Mouse (Mus musculus) left cerebral cortex, postnatal 4 days (tissue): Measurements from ENCODE around the gene Nr1h3. TPM values are rescaled to one million over a fixed set of nuclear protein-coding genes. Genes with fewer than 3 reads are reported as not detected.
"Not testable (repeated sequence)": the region's sequence is repeated elsewhere in the genome, so short reads cannot be mapped to it uniquely, and the experiment has no call there.

ENCODE experiments used
- DNase-seq: peaks from one replicate; pipeline ENCODE4 v3.0.0-alpha.2; 2022
- intact Hi-C: fragments of 180-260 bp; cut with DNase I; formaldehyde crosslinking; loops from one replicate; pipeline ENCODE4 v1.15.1; 2025
- total RNA-seq, 2 experiments: library from RNA; stranded (reverse); gene quantifications; 2 replicates each; pipeline ENCODE4 v1.2.3; 2021

Nr1h3 gene
- 1 to 10 TPM; 1.1 to 1.4 TPM for total RNA-seq

DNA sequence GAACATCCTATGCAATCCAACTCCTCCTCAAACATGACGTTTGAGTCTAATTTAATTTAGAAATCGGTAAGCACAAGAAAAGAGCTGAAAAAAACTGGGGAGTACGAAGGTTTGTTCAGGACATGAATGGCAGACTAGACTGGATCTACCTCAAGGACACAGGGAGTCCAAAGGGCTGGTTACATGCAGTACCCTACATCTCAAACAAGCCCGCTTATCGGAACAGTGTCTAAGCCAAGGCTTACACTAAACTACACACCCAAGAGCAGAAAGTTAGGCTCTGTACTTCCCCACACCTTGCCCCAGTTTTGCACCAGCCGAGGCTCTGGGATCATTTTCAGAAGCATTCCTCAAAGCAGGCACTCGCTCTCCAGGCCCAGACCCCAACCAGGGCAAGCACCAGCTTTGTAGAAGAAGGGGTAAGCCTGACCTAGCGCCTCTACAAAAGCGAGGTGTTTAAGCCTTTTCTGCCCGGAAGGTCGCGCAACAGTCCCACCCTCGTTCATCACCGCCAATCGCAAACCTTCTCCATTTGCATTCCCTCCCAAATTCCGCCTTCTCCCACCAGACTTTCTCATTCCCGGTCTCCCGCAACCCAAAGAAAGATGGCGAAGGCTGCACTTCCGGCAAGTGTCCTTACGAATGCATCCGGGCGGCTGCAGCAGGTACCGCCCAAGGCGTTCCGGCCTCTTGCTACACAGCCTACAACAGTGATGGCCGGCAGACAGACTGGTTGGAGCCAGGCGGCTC lies at the start of gene Nr1h3, which contains the start of gene Acp2:
Gene Nr1h3 (minus strand): TSS at position 613 of the 750 bp plus-strand sequence.
Gene Acp2 (plus strand): TSS at position 664 of the 750 bp plus-strand sequence.
- peak; percentile 93 for DNase-seq
- intact Hi-C loops = no loop called here

DNA sequence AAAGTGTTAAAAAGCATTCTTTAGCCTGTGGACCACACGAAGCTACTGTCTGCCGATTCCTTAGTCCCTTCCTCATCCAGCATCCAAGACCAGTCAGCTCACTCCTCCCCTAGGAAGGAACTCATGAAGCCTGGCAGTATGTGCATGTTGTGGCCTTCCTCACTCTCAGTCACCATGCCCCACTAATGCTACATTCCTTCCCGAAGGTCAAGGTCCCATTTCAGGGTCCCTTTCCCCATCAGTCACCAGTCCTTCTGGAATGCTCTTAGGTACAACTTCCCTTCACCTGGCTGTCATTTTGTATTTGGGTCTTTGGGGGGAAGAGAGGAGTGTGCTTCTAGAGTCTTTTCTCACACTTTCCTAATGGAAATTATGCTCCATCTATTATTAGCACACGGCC lies 49.4 kb upstream of the Nr1h3 start:
- intact Hi-C loops = no loop called here
- no peak for DNase-seq

DNA sequence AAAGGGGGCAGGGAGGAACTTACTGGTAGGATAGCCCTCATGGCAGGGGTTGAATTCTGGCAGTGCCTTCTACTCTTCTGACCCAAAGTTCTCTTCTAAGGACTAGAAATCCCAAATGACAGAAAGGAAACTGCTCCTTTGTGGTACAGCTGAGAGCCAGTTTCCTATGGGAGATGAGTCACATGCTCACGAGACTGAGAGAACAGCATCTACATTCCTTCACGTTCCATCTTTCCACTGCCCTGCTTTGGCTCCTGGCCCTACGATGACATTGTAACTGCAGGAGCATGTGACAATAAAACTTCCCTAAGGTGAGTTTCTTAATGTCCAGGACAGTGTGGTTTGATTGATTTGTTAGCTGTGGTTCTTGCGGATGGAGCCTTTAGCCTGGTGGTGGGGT lies 45.7 kb upstream of the Nr1h3 start:
- no peak for DNase-seq
- intact Hi-C loops = no loop called here

DNA sequence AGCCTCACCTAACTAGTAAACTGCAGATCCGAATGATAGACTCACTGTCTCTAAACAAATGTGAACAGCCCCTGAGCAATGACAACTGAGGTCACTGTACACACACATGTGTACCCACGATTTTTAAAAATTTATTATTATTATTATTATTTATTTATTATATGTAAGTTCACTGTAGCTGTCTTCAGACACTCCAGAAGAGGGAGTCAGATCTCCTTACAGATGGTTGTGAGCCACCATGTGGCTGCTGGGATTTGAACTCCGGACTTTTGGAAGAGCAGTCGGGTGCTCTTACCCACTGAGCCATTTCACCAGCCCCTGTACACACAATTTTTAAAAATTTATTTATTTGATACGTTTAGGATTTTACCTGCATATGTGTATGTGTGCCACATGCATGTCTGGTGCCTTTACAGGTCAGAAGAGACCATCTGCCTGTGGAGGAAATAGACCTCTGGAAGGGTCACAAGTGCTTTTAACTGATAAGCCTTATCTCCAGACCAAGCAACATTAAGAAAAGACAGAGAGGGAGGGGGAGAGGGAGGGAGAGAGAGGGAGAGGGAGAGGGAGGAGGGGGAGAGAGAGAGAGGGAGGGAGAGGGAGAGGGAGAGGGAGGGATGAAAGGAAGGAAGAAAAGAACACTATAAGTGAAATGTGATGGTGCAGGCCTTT lies 42.1 kb upstream of the Nr1h3 start:
- intact Hi-C loops = no loop called here

DNA sequence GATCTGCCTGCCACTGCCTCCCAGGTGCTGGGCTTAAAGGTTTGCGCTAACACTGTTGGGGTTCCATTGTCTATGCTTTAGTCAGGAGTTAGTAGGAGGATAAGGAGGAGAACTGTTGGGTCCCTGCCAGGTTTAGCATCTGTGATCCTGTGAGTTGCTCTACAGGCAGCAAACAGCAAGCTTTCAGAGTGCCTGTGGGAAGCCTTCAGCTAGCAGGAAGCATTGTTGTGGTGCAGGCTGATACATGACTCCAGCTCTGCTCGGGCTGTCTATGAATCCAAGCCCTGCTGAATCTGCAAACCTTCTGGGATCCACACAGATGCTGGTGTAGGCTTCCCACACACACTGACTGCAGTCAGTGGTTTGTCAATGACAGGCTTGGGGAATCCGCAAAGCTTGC lies 40.8 kb upstream of the Nr1h3 start:
- no peak for DNase-seq
- intact Hi-C loops = no loop called here

More for the DNA sequence above, 42.1 kb upstream of the Nr1h3 start:
- no peak for DNase-seq

DNA sequence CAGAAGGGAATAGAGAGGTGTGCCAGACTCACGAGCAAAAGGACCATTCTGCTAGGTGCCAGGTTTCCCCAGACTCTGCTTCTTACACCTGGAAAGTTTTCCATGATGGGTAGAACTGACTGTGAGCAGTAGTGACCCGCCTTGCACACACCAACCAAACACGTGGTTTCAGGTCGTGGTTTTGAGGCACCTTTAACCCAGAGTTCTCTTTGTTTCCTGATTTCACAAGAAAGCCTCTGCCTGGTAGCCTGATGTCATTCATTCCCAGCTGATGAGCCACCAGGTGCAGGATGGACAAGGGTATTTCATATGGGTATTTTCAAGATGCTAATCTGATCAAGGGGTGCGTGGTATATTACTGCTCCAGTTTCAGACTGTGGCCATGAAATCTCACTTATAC lies 39.9 kb upstream of the Nr1h3 start:
- intact Hi-C loops = no loop called here
- no peak for DNase-seq

DNA sequence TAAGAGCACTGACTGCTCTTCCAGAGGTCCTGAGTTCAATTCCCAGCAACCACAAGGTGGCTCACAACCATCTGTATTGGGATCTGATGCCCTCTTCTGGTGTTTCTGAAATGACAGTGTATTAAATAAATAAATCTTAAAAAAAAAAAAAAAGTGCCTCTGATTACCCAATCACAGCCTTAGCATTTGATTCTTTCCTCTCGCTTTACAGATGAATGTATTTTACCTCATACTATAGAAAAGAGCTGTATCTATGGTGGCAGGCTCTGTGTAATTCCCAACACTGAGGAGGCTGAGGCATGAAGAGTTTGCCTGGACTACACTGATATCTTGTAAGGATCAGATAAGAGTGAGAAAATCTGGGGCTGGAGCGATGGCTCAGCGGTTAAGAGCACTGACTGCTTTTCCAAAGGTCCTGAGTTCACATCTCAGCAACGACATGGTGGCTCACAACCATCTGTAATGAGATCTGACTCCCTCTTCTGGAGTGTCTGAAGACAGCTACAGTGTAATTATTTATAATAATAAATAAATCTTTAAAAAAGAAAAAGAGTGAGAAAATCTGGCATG lies 35.0 kb upstream of the Nr1h3 start:
- DNase-seq, intact Hi-C loops: not testable (repeated sequence)

DNA sequence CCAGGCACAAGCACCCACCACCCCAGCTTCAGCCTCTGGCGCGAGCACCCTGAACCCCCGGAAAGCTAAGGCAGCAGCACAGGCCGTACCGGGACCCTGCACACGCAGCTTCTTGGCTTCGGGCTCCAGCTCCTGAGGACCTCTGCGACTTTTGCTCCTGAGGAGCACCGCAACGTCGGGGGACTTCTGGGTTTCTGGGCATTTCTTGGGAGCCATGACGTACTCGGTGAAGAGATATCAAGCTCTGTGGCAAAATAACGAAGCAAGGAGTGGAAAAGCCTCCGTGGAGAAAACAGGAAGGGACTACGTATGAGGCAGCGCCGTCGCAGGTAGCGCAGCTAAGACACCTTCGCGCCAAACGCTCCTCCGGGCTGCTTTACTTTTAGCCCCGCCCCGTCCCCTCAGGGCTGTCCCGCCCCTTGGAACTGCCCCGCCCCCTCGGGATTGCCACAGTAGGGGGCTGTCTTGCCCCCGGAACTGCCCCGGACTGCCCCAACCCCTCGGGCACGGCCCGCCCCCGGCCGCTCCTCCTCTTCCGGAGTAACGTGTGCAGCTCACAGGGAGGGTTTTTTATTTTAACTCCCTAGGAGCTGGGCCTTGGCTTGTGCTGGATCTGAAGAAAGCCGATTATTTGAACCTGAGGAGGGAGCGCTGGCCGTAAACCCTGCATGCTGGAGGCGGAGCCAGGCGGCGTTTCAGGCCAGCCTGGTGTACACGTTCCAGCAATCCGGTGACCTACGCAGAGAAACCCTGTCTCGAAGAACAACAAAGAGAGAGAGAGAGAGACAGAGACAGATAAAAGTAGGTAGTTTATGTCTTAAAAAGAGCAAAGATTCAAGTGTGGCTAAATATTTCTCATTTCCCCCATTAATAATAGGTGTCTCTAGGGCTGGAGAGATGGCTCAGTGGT lies 34.2 kb upstream of the Nr1h3 start, which contains the start of gene Ddb2:
Gene Ddb2 (minus strand): TSS at position 382 of the 910 bp plus-strand sequence.
- intact Hi-C loops = no loop called here
- DNase-seq = peak; percentile 98

DNA sequence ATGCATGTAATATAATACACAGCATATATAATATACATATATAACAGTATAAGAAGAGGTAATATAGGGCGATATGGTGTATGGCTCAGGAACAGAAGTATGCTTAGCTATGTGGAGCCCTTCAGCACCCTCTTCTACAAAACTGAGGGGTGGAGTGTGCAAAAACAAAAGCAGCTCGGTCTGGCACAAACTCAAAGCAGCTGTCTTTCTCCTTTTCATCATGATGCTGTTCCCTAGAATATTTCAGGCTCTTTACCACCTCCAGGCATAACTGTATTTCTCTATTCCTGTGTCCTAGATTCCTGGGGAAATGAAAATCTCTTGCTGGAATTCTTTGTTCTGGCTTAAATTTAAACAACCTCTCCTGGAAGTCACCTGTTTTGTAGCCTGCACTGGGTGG lies 27.1 kb upstream of the Nr1h3 start:
- intact Hi-C loops = no loop called here
- no peak for DNase-seq

DNA sequence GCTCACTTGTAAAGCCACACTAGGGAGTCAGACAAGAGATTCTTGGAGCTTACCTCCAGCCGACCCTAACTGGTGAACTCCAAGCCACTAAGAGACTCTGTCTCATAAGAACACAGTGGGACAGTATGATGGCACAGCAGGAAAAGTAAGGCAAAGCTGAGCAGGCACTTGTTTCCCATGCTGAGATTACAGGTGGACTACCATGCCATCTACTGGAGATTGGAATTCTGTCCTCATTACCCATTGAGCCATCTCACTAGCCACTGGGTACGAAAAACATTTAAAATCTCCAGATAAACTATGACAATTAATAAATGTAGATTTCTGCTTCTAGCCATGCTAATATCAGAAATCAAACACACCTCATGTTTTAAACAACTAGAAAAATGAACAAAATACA lies 21.0 kb upstream of the Nr1h3 start:
- intact Hi-C loops = no loop called here
- DNase-seq = no peak

DNA sequence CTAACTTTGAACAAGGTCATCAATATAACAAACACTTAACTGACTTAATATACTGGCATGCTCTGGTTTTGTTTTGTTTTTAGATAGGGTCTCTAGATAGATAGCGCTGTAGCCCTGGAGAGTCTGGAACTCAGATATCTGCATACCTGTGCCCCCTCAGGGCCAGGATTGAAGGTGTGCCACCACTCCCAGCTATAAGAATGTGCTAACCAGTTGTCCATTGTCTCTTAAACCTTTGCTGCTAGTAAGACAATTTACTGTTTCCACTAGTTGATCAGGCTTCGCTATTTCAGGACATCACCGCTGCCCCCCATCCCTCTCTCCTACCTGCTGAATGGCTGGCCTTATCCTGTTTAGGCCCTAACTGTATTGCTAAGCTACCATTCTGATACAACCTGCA lies 17.9 kb upstream of the Nr1h3 start:
- intact Hi-C loops = no loop called here
- DNase-seq = no peak

DNA sequence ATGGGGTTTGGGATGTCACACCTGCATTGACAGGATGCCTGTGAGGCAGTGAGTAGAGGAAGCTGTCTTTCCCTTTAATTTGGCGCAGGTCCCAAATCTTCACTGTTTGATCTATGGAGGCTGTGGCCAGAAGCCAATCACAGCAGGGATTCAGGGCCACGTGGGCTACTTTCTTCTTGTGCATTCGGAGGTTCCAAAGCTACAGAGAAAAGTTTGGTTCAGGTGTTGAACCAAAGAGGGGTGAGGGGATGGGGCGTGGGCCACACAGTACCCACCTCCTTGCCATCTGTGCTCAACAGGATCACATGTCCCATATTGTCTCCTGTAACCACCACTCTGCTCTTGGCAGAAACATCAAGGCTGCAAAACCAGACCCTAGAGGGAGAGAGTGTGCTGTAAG lies 14.4 kb upstream of the Nr1h3 start:
- intact Hi-C loops = no loop called here
- peak; percentile 54 for DNase-seq

DNA sequence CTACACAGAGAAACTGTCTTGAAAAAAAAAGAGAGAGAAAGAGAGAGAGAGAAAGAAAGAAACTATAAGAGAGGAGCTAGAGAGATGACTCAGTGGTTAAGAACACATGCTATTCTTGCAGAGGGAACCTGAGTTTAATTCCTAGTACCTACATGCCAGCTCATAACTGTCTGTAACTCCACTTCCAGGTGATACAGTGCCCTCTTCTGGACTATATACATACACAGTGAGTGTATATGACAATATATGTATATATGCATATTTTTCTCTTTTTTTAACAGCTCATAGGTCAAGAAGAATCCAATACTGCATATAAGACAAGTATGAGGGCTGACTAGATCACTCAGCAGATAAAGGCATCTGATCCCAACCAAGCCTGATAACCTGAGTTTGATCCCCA lies 10.7 kb upstream of the Nr1h3 start:
- intact Hi-C loops = no loop called here
- DNase-seq = no peak

DNA sequence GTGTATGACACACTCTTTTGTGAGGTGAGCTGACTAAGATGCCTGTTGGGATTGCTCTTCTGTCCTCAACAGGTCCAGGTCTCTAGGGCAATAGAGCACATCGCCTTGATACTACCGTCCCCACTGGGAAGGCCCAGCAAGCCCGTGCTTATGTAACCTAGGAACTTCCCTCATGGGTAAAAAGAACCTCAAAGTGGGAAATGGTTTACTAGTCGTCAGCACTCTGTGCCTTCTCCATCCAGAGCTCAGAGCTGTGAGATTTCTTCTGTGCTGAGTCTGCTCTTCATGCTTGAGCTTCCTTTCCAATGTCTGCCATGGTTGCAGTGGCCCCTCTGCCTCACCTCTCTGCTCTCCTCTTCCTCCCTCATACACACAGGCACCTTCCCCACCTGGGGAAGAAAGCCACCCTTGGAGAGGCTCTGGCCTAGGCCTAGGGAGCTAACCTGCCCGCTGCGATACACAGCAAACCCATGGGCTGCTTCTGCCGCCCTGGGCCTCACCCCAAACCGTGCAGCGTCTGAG lies 3.7 kb upstream of the Nr1h3 start:
- intact Hi-C loops = no loop called here
- DNase-seq = no peak

DNA sequence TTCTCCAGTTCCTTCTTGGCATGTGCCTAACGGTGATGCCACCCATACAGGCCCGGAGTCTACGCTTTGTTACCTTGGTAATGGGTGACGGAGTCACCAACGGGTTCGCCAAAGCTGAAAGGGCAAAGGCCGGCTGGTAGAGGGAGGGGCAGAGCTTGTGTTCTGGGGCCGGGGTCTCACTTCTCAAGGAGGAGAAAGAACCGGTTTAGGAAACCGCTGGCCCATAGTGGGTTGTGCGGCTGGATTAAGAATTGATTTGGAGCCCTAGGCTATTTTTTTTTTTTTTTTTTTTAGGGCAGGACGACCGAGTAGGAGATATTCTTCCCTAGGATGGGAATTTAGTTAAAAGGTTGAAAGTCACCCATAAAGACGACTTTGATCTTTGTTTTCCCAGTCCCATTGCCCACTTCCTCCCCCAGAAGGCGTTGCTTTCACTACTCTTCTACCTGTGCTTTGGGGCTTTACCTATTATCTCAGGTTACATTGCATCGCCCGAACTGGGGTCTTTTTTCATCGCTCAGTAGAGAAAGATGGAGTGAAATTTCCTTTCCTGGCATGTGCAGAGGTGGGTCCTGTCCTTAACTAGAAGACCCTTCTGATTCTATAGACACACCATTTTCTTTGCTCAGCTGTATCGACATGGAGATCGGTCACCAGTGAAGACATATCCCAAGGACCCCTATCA lies 480 bp upstream of the Nr1h3 start:
- no peak for DNase-seq
- intact Hi-C loops = no loop called here

DNA sequence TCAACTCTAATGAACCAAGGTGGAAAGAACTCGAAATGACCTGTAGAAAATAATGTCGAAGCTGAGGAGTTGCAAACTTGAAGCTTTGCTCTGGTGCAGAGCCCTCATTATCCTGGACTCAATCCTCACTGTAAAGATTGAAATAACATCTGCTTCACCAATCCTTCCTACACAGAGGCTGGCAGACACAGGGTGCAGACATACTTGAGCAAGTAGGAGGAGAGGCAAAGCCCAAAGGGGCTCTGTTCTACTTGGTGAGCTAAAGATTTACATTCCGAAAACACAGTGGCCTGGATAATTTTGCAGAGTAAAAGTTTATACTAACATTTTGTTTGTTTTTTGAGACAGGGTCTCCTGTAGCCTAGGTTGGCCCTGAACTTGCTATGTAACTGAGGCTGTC lies 3.7 kb downstream of the Nr1h3 start:
- no peak for DNase-seq
- intact Hi-C loops = no loop called here

DNA sequence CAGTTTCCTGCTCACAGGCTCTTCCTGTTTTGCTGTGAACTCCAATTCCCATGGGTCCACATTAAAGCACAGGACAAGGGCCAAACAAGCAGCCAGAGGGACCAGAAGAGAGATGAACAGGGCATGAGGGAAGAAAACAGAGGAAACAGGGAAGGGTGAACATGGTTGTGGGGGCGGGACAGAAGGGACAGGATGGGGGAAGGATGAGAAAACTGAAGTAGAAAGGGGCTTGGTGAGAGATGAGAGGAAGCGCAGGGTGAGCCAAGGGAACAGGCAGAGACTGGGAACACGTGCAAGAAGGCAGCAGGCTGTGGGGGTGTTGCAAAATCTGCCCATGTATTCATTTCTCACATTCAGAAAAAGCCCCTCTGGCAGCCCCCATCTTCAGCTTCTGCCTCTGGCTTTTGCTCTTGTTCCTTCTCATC lies 6.0 kb downstream of the Nr1h3 start:
- intact Hi-C loops = no loop called here
- no peak for DNase-seq

DNA sequence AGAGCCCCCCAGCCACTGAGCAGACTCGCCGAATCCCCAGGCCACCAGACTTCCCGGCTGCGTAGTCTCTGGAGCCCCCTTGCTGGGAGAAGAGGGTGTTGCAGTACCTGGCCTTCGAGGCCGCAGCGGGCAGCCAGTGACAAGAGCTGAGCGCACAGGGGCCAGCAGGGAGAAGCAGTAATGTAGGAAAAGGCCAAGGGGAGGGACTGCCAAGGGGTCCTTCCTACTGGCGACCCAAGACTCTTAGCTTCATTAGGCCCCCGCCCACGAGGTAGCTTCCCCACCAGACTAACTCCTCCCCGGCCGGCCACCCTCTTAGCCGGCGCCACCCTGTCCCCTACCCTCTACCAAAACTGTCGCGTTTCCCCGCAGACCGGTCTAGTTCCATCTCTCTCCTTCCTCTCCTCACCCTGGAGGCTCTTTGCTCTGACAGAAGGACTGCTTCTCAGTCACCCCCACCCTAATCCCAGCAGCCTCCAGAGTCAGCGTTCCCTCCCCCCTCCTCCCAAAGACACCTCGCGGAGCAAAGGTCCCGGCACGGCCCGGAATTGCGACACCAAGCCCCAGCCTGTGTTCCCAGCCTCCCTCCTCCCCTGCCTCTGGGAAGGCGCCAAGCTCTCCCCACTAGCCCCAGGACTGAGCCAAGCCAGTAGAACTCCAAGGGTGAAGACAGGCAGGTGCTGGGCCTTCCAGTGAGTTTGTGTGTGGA lies 7.9 kb downstream of the Nr1h3 start:
- intact Hi-C loops = no loop called here
- DNase-seq = peak; percentile 59

DNA sequence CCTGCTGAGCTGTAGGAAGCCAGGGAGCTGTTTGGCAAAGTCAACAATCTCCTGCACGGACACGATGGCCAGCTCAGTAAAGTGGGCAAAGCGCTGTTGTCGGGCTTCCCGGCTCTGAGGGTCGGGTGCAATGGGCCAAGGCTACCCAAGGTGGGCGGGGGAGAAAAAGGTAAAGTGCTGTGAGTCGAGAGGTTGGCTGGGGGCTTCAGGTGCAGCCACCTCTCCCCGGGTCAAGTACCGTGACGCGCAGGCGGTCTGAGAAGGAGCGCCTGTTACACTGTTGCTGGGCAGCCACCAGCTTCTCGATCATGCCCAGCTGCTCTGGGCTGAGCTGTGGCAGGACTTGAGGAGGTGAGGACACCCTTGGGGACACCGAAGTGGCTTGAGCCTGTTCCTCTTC lies 12.1 kb downstream of the Nr1h3 start:
- no peak for DNase-seq
- intact Hi-C loops = no loop called here
